Mouse (Mus musculus) thymus, adult 2 months (tissue): ENCODE data around the gene Mettl16.

Experiments
- CTCF ChIP-seq: fragments of 200-500 bp; IDR thresholded peaks from 2 replicates; pipeline ENCODE4 v1.5.1; 2012; ENCODE audit warnings: mild to moderate bottlenecking, control low read depth, low read length, moderate library complexity, borderline replicate concordance; ENCODE audit not compliant: control insufficient read depth, poor library complexity, insufficient read depth; ENCODE audit errors: extremely low read depth
- POLR2A ChIP-seq: fragments of 200-500 bp; IDR thresholded peaks from 2 replicates; pipeline ENCODE4 v1.6.1; 2012; ENCODE audit warnings: mild to moderate bottlenecking, low read length, control low read depth, moderate library complexity; ENCODE audit not compliant: control insufficient read depth, poor library complexity, insufficient read depth; ENCODE audit errors: extremely low read depth

DNA sequence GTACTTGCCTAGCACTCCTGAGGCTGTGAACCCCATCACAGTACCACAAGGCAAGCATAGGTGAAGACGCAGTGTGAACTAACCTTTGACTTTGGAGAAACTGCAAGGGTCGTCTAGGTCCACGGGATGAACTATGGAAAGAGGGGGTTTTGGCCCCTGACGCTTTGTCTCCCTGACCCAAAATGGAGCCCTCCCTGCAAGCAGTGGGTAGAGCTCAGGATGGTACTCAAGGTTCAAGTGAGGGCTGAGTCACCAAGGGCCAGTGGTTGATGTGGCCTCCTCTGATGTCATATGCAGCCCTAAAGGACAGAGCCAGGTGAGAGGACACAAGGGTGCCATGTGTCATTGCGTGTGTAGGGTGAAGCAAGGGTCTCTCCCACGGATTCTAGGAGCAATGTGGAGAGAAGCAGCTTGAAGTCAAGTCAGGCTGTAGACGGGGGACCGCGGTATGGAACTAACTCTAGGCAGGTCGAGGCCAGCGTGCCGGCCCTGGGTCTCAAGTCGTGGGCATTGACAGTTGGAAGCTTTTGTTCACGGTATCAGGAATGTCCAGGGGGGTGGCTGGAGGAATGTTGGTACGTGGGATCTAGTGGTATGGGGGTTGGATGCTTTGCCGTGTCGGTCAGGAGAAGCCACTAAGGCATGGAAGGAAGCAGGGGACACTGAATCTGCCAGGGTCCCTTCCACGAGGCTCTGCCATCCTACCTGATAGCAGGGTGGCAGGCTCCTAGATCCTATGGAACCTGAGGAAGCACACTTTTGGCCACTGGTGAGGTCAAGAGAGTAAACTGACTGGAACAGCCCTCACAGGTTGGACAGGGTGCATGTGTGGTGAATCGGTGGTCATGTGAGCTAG lies 69.5 kb downstream of the Mettl16 start:
- TF ChIP-seq CTCF (no peak), POLR2A (no peak)
